Mouse (Mus musculus): ENCODE measurements around the gene Fam227a.

Fam227a gene

DNA sequence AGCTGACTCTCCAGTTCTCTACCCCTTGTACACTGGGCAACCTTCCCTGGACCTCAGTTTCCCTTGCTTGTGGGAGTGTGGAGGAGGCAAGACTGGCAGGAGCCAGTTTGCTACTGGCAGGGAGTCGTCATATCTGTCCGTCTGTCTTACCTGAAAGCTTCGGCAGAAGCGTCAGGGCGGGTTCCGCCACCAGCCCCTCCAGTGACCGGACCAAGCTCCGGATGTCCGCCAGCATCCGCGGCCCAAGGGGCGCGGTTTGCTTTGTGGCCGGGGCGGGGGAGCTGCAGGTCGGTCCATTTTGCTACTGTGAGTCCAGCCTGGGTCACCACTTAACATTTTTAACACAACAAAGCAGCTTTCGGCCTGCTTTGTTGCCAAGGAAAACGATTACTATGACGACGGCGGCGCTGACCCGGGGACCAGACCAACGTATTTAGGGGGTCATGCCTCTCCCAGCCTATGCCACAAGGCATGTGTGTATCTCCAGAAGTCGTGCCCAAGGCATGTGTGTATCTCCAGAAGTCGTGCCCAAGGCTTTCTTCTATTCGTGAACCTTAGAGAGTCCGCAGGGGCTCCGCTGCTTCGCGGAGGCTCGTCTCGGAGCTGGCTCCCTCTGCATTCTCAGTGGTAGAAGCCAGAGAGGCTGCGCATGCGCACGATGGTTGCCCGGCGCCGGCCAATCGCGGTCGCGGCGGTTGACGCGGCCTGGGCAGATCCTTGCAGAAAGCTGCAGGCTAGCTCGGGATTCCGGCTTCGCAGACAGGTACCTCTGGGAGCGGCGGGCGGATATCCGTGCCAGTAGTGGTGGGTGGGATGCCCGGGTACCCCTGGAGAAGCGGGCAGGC, at the start of gene Fam227a, which contains the start of gene Cby1:
TSS of gene Fam227a (minus strand) at position 426 of the 845 bp plus-strand sequence.
TSS of gene Cby1 (plus strand) at position 669 of the 845 bp plus-strand sequence.
- peak; percentile 91 for DNase-seq (ENCODE audit: low spot score in 2 of 2)

DNA sequence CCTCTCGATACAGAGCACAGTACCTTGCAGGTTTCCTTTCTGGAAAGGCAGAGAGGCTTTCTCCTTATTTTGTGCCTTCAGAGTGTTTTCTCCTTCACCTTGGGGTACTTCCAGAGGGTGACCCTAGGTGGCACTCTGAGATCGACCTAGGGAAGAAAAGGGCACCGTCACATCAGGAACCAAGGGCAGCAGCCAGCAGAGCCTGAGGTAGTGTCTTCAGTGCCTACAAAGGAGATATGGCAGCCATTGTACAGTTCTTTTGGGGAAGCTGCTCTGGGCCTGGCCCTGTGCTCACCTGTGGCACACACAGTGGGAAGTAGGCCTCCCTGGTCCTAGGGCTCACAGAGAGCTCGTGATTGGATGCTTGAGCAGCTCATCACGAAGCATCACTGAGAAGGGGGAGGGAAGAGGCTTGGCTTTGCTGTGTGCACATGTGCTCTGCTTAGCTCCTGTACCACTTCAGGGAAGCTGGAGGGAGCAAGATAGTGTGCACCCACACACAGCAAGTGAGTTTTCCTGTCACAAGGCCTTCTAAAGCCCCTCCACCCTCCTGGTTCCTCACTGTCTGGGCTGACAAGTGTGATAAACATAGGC, 49.6 kb upstream of the Fam227a start:
- DNase-seq (ENCODE audit: low spot score in 2 of 2), result no peak

GRCm38 (mm10) chr15:79706603-79707214, 48.0 kb upstream of the Fam227a start:
- DNase-seq (ENCODE audit: low spot score in 2 of 2), result no peak

DNA sequence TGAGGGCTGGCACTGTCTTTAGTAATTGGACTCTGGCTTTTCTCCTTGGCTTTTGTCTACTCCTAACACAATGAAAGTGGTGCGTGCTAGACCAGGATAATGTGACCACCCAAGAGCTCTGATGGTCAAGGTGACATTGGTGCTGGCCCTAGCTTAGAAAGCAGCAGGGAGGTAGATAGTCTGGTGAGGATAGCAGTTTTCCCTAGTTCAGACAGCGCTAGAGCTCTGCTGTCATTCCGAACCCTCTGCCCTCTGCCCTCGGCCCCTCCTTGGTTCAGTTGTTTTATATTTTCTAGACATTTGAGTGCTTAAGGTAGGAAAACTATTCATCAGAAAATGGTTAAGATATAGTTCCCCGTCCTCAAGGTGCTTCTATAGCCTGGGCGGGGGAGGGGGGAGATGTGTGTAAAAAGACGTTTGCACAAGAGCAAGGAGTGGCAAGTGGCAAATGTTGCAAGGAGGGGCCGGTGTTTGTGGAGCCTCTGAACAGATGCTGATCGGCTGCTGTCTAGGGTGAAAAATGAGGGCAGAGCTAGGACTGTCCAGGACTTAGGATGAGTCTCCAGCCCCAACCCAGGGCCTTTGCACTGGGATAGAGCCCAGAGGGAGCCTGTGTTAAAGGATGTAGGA, 38.9 kb upstream of the Fam227a start:
- DNase-seq (ENCODE audit: low spot score in 2 of 2), result no peak

DNA sequence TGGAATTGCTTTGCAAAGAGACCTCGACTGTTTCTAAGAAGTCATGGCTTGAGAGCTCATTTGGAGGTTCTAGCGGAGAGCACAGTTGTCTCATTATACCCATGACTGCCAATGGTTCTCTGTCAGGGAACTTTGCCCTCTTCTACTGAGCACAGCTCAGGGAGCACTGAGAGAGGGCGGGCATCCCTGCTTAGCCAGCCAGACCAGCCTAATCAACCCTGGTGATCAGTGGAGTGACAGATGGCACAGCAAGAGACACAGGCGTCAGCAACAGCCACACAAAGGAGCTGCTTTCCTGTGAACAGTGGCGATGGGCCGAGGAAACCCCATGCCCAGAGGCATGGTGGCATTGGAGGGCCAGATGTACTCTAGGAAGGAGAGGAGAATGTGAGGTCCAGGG, 38.3 kb upstream of the Fam227a start:
- no peak for DNase-seq (ENCODE audit: low spot score in 2 of 2)

- DNase-seq (ENCODE audit: low spot score in 2 of 2), result no peak
Observed at GRCm38 (mm10) chr15:79696508-79696907, 37.8 kb upstream of the Fam227a start.

DNA sequence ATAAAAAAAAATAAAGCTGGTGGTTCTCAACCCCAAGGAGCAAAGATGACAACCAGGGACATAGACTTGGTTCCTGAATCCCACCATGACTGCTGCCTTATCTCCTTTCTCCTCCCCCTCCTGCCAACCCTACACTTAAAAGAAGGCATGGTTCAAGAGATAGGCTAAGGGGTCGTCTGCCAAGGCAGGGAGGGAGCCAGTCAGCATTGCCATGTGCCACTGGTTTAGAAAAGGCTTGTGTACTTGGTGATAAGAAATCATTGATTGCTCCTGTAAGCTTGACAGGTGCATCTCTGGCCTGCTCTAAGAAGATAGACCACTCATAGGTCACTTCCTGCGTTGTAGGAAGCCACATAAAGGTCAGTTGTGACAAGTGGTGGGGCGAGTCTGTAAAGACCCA, 36.8 kb upstream of the Fam227a start:
- DNase-seq (ENCODE audit: low spot score in 2 of 2), result peak; percentile 21 to 30

GRCm38 (mm10) chr15:79694512-79694911, 35.8 kb upstream of the Fam227a start:
- DNase-seq (ENCODE audit: low spot score in 2 of 2), result peak; percentile 19 to 43

GRCm38 (mm10) chr15:79693740-79694139, 35.0 kb upstream of the Fam227a start:
- peak; percentile 43 to 50 for DNase-seq (ENCODE audit: low spot score in 2 of 2)

DNA sequence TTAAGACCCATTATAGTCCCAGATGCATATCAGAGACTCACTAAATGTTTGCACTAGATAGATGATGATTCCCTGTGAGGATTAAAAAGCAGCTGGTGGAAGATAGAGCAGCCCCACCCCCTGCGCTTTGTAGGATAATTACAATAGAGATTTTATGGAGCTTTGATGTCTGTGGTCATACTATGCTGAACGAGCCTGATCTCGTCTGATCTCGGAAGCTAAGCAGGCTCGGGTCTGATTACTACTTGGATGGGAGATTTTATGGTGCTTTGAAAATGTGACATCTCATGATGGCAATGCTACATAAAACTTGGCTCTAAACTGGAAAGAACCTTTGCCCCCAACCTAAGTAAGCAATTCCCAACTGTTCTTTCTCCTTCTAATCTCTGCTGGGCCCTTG, 33.6 kb upstream of the Fam227a start:
- no peak for DNase-seq (ENCODE audit: low spot score in 2 of 2)

DNA sequence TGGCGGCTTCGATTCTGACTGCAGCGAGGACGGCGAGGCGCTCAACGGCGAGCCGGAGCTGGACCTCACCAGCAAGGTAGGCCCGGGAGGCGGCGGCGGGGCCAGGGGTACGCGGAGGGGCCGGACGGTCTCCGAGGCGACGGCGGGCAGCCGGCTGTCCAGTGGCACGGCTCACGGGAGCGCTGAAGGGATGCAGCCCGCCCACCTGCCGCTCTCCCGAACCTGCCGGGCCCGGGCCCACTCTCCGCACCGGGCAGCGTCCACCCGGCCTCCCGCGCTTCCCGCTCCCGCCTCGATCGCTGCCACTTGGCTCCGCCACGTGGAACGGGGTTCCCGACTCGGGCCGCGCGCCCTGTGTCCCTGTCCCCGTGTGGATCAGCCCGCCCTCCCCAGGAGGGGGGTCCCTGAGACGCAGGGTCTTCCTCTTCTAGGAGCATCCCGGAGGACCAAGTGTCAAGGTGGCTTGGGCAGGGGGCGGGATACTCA, 32.3 kb upstream of the Fam227a start:
- DNase-seq (ENCODE audit: low spot score in 2 of 2), result peak; percentile 16 to 41

DNA sequence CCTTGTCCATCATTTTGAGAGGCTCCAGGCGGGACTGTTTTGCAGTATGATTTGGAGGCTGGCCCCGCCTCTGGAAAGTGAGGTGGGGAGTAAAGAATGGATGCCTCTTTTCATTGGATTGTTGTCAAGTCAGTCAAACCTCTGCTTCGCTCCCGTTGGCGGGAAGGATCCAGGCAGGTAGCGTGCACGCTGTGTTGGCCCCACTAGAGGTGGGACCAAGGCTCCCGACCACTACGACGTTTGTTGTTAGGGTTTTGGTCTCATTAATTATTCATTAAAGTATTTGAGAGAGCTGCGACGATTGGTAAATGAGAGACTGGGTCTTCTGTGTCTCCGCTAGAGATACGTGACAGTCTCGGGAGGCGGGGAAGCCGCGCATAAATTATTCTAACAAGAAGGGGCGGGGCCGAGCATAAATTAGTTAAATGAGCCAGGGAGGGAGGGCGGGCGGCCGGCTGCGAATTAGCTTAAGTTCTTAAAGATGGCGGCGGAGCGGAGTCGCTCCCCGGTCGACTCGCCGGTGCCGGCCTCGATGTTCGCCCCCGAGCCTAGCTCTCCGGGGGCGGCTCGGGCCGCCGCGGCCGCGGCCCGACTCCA, 31.8 kb upstream of the Fam227a start, which contains the start of gene Gtpbp1:
TSS of gene Gtpbp1 (plus strand) at position 420 of the 597 bp plus-strand sequence.
- peak; percentile 96 to 99 for DNase-seq (ENCODE audit: low spot score in 2 of 2)

DNA sequence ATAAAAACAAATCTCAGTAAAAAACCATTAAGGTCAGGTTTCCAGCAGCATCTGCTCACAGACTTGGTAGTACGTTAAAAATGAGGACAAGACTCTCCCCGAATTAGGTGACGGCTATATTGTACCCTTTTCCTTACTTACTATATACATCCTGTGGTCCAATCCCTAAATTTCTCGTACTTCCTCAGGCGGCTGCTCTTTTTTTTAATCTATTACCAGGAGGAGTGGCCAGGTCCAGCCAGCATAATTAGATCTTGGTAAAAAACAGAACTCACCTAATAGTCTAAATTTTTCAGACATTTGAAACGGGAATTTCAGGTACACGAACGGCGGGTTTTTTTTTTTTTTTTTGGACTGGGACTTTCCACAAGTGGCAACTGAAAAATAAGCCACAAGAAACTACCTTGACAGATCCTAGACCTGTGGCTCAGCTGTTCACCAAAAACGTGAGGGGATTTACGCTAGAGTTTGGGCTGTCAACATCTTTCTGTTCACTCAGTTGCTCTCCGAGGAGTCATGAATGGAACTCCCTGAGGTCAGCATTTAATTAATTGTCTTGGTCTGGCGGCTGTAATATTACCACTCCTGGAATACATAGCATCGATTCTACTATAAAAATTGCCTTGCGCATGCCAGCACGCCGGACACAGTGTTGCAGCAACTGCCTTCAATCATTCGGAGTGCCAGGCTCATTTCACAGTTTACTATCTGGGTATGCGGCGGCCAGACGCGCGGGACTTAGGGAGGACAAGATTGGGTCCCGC, 31.1 kb upstream of the Fam227a start:
- DNase-seq (ENCODE audit: low spot score in 2 of 2), result no peak

DNA sequence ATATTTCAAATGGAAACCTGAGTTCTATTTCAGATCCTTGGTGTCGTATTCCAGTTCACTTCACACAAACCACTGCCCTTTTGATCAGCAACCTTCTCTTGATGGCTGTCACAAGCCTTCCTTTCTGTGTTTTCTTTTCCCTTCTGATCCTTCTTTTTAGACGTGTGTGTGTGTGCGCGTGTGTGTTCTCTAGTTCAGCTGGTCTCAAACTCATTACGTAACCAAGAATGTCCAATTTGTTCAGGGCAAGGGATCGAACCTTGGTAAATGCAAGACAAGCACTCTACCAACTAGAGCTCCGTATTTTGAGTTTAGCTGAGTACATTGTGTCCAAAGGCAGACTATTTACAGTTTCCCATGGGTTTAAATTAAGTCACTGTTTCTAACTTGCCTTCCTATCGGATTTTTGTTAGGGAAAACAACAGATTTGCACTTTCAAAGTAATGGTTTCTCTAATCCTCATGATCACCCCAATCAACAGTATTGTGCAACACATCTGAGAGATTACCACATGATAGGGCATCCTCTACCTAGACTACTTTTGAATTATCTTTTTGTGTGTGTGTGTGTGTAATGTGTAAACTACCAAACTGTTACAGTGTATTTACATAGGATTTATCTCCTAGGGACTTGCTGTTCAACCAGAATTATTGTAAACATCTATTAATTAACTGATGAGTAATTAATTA, 29.7 kb upstream of the Fam227a start:
- no peak for DNase-seq (ENCODE audit: low spot score in 2 of 2)

GRCm38 (mm10) chr15:79687646-79688267, 29.0 kb upstream of the Fam227a start, which contains the start of gene Josd1:
Gene Josd1 (minus strand): TSS chr15:79687919.
- peak; percentile 95 for DNase-seq (ENCODE audit: low spot score in 2 of 2)

DNA sequence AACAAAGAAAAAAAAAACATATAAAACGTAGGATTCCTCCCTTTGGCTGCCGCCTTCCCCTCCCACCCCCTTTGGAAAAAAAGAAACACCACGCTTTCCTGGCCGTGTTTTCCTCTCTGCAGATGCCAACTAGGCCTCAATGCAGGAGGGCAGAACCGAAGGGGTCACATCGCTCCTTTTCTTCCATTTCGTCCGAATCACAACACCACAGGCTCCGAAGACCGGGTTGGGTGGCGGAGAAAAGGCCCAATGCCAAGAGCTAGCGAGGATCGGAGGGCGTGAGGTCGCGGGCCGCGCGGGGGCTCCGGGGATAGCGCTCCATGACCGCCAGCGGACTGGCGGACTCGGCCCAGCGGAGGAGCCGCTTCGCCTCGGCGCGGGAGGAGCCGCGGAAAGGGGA, 28.4 kb upstream of the Fam227a start:
- no peak for DNase-seq (ENCODE audit: low spot score in 2 of 2)

- DNase-seq (ENCODE audit: low spot score in 2 of 2), result no peak
Observed at GRCm38 (mm10) chr15:79686046-79686869, 27.5 kb upstream of the Fam227a start.

DNA sequence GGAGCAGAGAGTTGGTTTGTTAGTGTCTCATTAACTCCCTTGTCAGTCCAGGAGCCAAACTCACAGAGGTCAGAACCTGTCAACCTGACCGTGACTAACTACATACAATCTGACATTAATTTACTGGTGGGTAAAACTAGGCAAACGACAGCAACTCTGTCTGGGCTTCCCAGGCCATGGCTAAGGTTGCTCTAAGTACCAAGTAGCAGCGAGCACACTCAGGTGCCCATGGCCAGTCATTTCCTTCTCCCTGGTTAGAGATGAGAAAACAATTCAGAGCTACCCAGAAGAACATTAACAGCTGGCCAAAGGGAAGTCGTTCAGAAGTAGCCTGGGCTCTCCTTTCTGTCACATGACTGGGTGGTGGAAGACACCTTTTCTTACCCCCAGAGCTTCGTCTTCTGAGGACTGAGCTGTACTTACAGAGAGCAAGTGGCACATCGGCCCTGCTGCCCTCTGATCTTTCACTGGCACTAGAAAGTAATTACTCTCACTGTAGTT, 26.4 kb upstream of the Fam227a start:
- no peak for DNase-seq (ENCODE audit: low spot score in 2 of 2)

- no peak for DNase-seq (ENCODE audit: low spot score in 2 of 2)
Observed at GRCm38 (mm10) chr15:79684616-79685015, 25.9 kb upstream of the Fam227a start.

Measured in spleen, postnatal 36 days (tissue).